Mouse (Mus musculus): ENCODE measurements around the gene Mastl. TPM values are rescaled to one million over a fixed set of nuclear protein-coding genes. Genes with fewer than 3 reads are reported as not detected.

Mastl gene
- polyA plus RNA-seq, 1 experiment from 2014 or later = 14.3 TPM

GRCm38 (mm10) chr2:23097028-23097427 lies 58.8 kb downstream of the Mastl start:
- Histone ChIP-seq H3K27ac (ENCODE audit: low read depth, low read length) (no peak overlapping the region), H3K9me3 (ENCODE audit: control insufficient read depth, low read length) (no peaks in the 10 kb centered on the region), H3K4me1 (ENCODE audit: control insufficient read depth, insufficient read depth, low read length) (no peaks in the 10 kb centered on the region), H3K27me3 (ENCODE audit: control insufficient read depth, insufficient read depth, low read length) (no peaks in the 10 kb centered on the region), H3K4me3 (ENCODE audit: low read depth, low read length) (no peak overlapping the region), H3K9ac (ENCODE audit: low read length) (no peak overlapping the region), H3K36me3 (ENCODE audit: control insufficient read depth, insufficient read depth, low read length) (no peaks in the 10 kb centered on the region), H3K4me2 (no peak overlapping the region)
- ATAC-seq (ENCODE audit: low FRiP score) (no peak), DNase-seq (ENCODE audit: low spot score, missing footprints) (no peak)

- Histone ChIP-seq H3K27me3 (ENCODE audit: control insufficient read depth, insufficient read depth, low read length) (no peaks in the 10 kb centered on the region), H3K4me1 (ENCODE audit: control insufficient read depth, insufficient read depth, low read length) (no peaks in the 10 kb centered on the region), H3K27ac (ENCODE audit: low read depth, low read length) (no peak overlapping the region), H3K9ac (ENCODE audit: low read length) (no peak overlapping the region), H3K4me2 (no peak overlapping the region), H3K4me3 (ENCODE audit: low read depth, low read length) (no peak overlapping the region), H3K36me3 (ENCODE audit: control insufficient read depth, insufficient read depth, low read length) (peaks cover 2% of the 10 kb centered on the region; the same call in 1 of the 2 replicates), H3K9me3 (ENCODE audit: control insufficient read depth, low read length) (no peaks in the 10 kb centered on the region)
- 58% methylated on average over 5 of the region's 5 CpGs for WGBS
- ATAC-seq (ENCODE audit: low FRiP score) = peak; percentile 58; the same call in 1 of the 2 replicates
- DNase-seq (ENCODE audit: low spot score, missing footprints) = peak; percentile 85
Observed at GRCm38 (mm10) chr2:23092216-23092615, 63.6 kb downstream of the Mastl start.

- H3K9ac ChIP-seq (ENCODE audit: low read length) = no peak overlapping the region
- no peaks in the 10 kb centered on the region for H3K27me3 ChIP-seq (ENCODE audit: control insufficient read depth, insufficient read depth, low read length)
- 96% methylated on average over 8 of the region's 8 CpGs for WGBS
- H3K36me3 ChIP-seq (ENCODE audit: control insufficient read depth, insufficient read depth, low read length) = no peaks in the 10 kb centered on the region; the same call in 1 of the 2 replicates
- no peak overlapping the region for H3K4me3 ChIP-seq (ENCODE audit: low read depth, low read length)
- no peak for ATAC-seq (ENCODE audit: low FRiP score)
- no peak for DNase-seq (ENCODE audit: low spot score, missing footprints)
- no peak overlapping the region for H3K27ac ChIP-seq (ENCODE audit: low read depth, low read length)
- no peaks in the 10 kb centered on the region for H3K4me1 ChIP-seq (ENCODE audit: control insufficient read depth, insufficient read depth, low read length)
- no peaks in the 10 kb centered on the region for H3K9me3 ChIP-seq (ENCODE audit: control insufficient read depth, low read length)
- no peak overlapping the region for H3K4me2 ChIP-seq
Observed at GRCm38 (mm10) chr2:23084540-23084939, 71.3 kb downstream of the Mastl start.

- Histone ChIP-seq H3K9me3 (ENCODE audit: control insufficient read depth, low read length) (no peaks in the 10 kb centered on the region), H3K36me3 (ENCODE audit: control insufficient read depth, insufficient read depth, low read length) (peaks cover 3% of the 10 kb centered on the region), H3K9ac (ENCODE audit: low read length) (no peak overlapping the region), H3K4me3 (ENCODE audit: low read depth, low read length) (no peak overlapping the region), H3K27me3 (ENCODE audit: control insufficient read depth, insufficient read depth, low read length) (no peaks in the 10 kb centered on the region), H3K4me1 (ENCODE audit: control insufficient read depth, insufficient read depth, low read length) (no peaks in the 10 kb centered on the region), H3K4me2 (no peak overlapping the region), H3K27ac (ENCODE audit: low read depth, low read length) (no peak overlapping the region)
- DNase-seq (ENCODE audit: low spot score, missing footprints) (no peak), ATAC-seq (ENCODE audit: low FRiP score) (no peak)
- WGBS = 94% methylated on average over 2 of the region's 2 CpGs
Observed at GRCm38 (mm10) chr2:23078588-23078987, 77.2 kb downstream of the Mastl start.

- H3K27me3 ChIP-seq (ENCODE audit: control insufficient read depth, insufficient read depth, low read length) = no peaks in the 10 kb centered on the region
- 90% methylated on average over 5 of the region's 5 CpGs for WGBS
- H3K4me1 ChIP-seq (ENCODE audit: control insufficient read depth, insufficient read depth, low read length) = no peaks in the 10 kb centered on the region
- H3K9ac ChIP-seq (ENCODE audit: low read length) = no peak overlapping the region
- no peaks in the 10 kb centered on the region for H3K9me3 ChIP-seq (ENCODE audit: control insufficient read depth, low read length)
- peaks cover 3% of the 10 kb centered on the region; the same call in 1 of the 2 replicates for H3K36me3 ChIP-seq (ENCODE audit: control insufficient read depth, insufficient read depth, low read length)
- DNase-seq (ENCODE audit: low spot score, missing footprints) (no peak), ATAC-seq (ENCODE audit: low FRiP score) (no peak)
- H3K4me2 ChIP-seq = no peak overlapping the region
- H3K4me3 ChIP-seq (ENCODE audit: low read depth, low read length) = no peak overlapping the region
- no peak overlapping the region for H3K27ac ChIP-seq (ENCODE audit: low read depth, low read length)
Observed at GRCm38 (mm10) chr2:23077693-23078092, 78.1 kb downstream of the Mastl start.

- ATAC-seq (ENCODE audit: low FRiP score) (no peak), DNase-seq (ENCODE audit: low spot score, missing footprints) (no peak)
- Histone ChIP-seq H3K27me3 (ENCODE audit: control insufficient read depth, insufficient read depth, low read length) (no peaks in the 10 kb centered on the region), H3K4me1 (ENCODE audit: control insufficient read depth, insufficient read depth, low read length) (no peaks in the 10 kb centered on the region), H3K4me2 (no peak overlapping the region), H3K36me3 (ENCODE audit: control insufficient read depth, insufficient read depth, low read length) (peaks cover 3% of the 10 kb centered on the region; the same call in 1 of the 2 replicates), H3K9ac (ENCODE audit: low read length) (no peak overlapping the region), H3K27ac (ENCODE audit: low read depth, low read length) (no peak overlapping the region), H3K9me3 (ENCODE audit: control insufficient read depth, low read length) (no peaks in the 10 kb centered on the region), H3K4me3 (ENCODE audit: low read depth, low read length) (no peak overlapping the region)
Observed at GRCm38 (mm10) chr2:23076783-23077182, 79.0 kb downstream of the Mastl start.

GRCm38 (mm10) chr2:23075846-23076245 lies 80.0 kb downstream of the Mastl start:
- Histone ChIP-seq H3K4me3 (ENCODE audit: low read depth, low read length) (no peak overlapping the region), H3K36me3 (ENCODE audit: control insufficient read depth, insufficient read depth, low read length) (peaks cover 3% of the 10 kb centered on the region; the same call in 1 of the 2 replicates), H3K4me1 (ENCODE audit: control insufficient read depth, insufficient read depth, low read length) (no peaks in the 10 kb centered on the region), H3K4me2 (no peak overlapping the region), H3K9ac (ENCODE audit: low read length) (no peak overlapping the region), H3K27me3 (ENCODE audit: control insufficient read depth, insufficient read depth, low read length) (no peaks in the 10 kb centered on the region), H3K27ac (ENCODE audit: low read depth, low read length) (no peak overlapping the region), H3K9me3 (ENCODE audit: control insufficient read depth, low read length) (no peaks in the 10 kb centered on the region)
- no peak for ATAC-seq (ENCODE audit: low FRiP score)
- no peak for DNase-seq (ENCODE audit: low spot score, missing footprints)

GRCm38 (mm10) chr2:23071406-23071805 lies 84.4 kb downstream of the Mastl start:
- Histone ChIP-seq H3K4me1 (ENCODE audit: control insufficient read depth, insufficient read depth, low read length) (no peaks in the 10 kb centered on the region), H3K9me3 (ENCODE audit: control insufficient read depth, low read length) (no peaks in the 10 kb centered on the region), H3K27me3 (ENCODE audit: control insufficient read depth, insufficient read depth, low read length) (no peaks in the 10 kb centered on the region), H3K9ac (ENCODE audit: low read length) (no peak overlapping the region), H3K4me3 (ENCODE audit: low read depth, low read length) (no peak overlapping the region), H3K36me3 (ENCODE audit: control insufficient read depth, insufficient read depth, low read length) (no peaks in the 10 kb centered on the region), H3K4me2 (no peak overlapping the region), H3K27ac (ENCODE audit: low read depth, low read length) (no peak overlapping the region)
- no peak for DNase-seq (ENCODE audit: low spot score, missing footprints)
- 93% methylated on average over 1 of the region's 1 CpGs for WGBS
- ATAC-seq (ENCODE audit: low FRiP score) = no peak

- no peaks in the 10 kb centered on the region for H3K4me1 ChIP-seq (ENCODE audit: control insufficient read depth, insufficient read depth, low read length)
- H3K27ac ChIP-seq (ENCODE audit: low read depth, low read length) = no peak overlapping the region
- no peak overlapping the region for H3K9ac ChIP-seq (ENCODE audit: low read length)
- DNase-seq (ENCODE audit: low spot score, missing footprints) (no peak), ATAC-seq (ENCODE audit: low FRiP score) (no peak)
- H3K27me3 ChIP-seq (ENCODE audit: control insufficient read depth, insufficient read depth, low read length) = no peaks in the 10 kb centered on the region
- WGBS = 94% methylated on average over 2 of the region's 2 CpGs
- H3K4me2 ChIP-seq = no peak overlapping the region
- no peak overlapping the region for H3K4me3 ChIP-seq (ENCODE audit: low read depth, low read length)
- H3K36me3 ChIP-seq (ENCODE audit: control insufficient read depth, insufficient read depth, low read length) = no peaks in the 10 kb centered on the region
- H3K9me3 ChIP-seq (ENCODE audit: control insufficient read depth, low read length) = no peaks in the 10 kb centered on the region
Observed at GRCm38 (mm10) chr2:23070491-23070890, 85.3 kb downstream of the Mastl start.
